In genomic region chr7:116946448-116946847, GRCm38 (mm10) we compare ENCODE assay signal across 19 mouse cellular contexts.
DNase-seq lines count a peak whose midpoint lies in the region; TF ChIP-seq lines count a peak whose summit lies in the region.
"Had no signal": no experiment of that assay in that cellular context is flagged by ENCODE, and none has a peak within 500 bp of the region (broad histone marks: within the 10 kb centered on the region; RNA-seq: fewer than 3 reads in every experiment).

No protein-coding gene starts in this region.

- H3K27ac ChIP-seq in left cerebral cortex, adult 2 months: no peak overlapping the region
- no peak overlapping the region for H3K27ac ChIP-seq in MEL (ENCODE audit: control insufficient read depth, low read depth, low read length)
- H3K27ac ChIP-seq: hindbrain, embryonic 14.5 days; intestine, embryonic 15.5 days; kidney, embryonic 15.5 days; midbrain, embryonic 15.5 days had no signal

- H3K4me1 ChIP-seq in MEL (ENCODE audit: control insufficient read depth in 1 of 2, insufficient read depth in 2 of 2, low read length in 2 of 2): no peaks in the 10 kb centered on the region
- H3K4me1 ChIP-seq: intestine, embryonic 15.5 days; kidney, embryonic 15.5 days; midbrain, embryonic 15.5 days had no signal

- no peaks in the 10 kb centered on the region for H3K9me3 ChIP-seq in MEL (replicated peaks; ENCODE audit: insufficient read depth, low read length)
- H3K9me3 ChIP-seq: intestine, embryonic 15.5 days; kidney, embryonic 15.5 days; midbrain, embryonic 15.5 days had no signal

- intact Hi-C loops in heart, postnatal 25 days (cut with DNase I): no loop called here
- intact Hi-C loops in left cerebral cortex, adult 2 months (cut with DNase I): no loop called here

- peak; percentile 9 for DNase-seq in heart, adult 11 months
- DNase-seq in heart, postnatal 25 days (ENCODE audit: low spot score): no peak
- no peak for DNase-seq in left cerebral cortex, adult 2 months (ENCODE audit: extremely low spot score in 1 of 2, low spot score in 2 of 2)
- no peak for DNase-seq in left cerebral cortex, adult 9 months (ENCODE audit: low spot score in 2 of 2)
- DNase-seq in 416B (ENCODE audit: low read depth) (peak; percentile 23), MEL (ENCODE audit: low read depth, low spot score) (peak; percentile 3)
- no peak for DNase-seq in urinary bladder, postnatal 10 days (ENCODE audit: low spot score)
- DNase-seq in adrenal gland, postnatal 14 days: no peak
- DNase-seq: cerebellum, adult 2 months; gastrocnemius, postnatal 25 days; heart, postnatal 4 days; lung, adult 18-20 months; lung, postnatal 36 days; thymus, postnatal 14 days had no signal

- no peak for TF ChIP-seq POLR2A in MEL (IDR thresholded peaks at IDR 0.05; ENCODE audit: control insufficient read depth in 1 of 2, insufficient read depth in 1 of 2, low read depth in 1 of 2, low read length in 2 of 2, poor library complexity in 1 of 2)

- H3K4me3 ChIP-seq in left cerebral cortex, adult 2 months: no peak overlapping the region
- no peak overlapping the region for H3K4me3 ChIP-seq in MEL (ENCODE audit: control insufficient read depth in 1 of 2, insufficient read depth in 1 of 2, low read depth in 2 of 2, low read length in 2 of 2)
- H3K4me3 ChIP-seq: intestine, embryonic 15.5 days; kidney, embryonic 15.5 days; midbrain, embryonic 15.5 days; myocyte had no signal

- TF ChIP-seq EP300 in MEL (IDR thresholded peaks at IDR 0.05; ENCODE audit: low read depth in 1 of 2, low read length in 2 of 2): no peak

- H3K36me3 ChIP-seq in MEL (ENCODE audit: control insufficient read depth in 1 of 2, insufficient read depth in 2 of 2, low read length in 2 of 2): no peaks in the 10 kb centered on the region
- H3K36me3 ChIP-seq: intestine, embryonic 15.5 days; kidney, embryonic 15.5 days; midbrain, embryonic 15.5 days had no signal

- no peaks in the 10 kb centered on the region for H3K79me2 ChIP-seq in MEL (ENCODE audit: control insufficient read depth, insufficient read depth, low read length, poor library complexity)

- no peaks in the 10 kb centered on the region for H3K27me3 ChIP-seq in MEL (ENCODE audit: control insufficient read depth in 1 of 2, insufficient read depth in 2 of 2, low read length in 2 of 2)
- H3K27me3 ChIP-seq: intestine, embryonic 15.5 days; kidney, embryonic 15.5 days; midbrain, embryonic 15.5 days had no signal

- TF ChIP-seq RAD21 in MEL (IDR thresholded peaks at IDR 0.05; ENCODE audit: low read depth, low read length): peak; percentile 22

- no peak overlapping the region for H3K9ac ChIP-seq in MEL (ENCODE audit: control insufficient read depth, low read depth, low read length, poor library complexity, severe bottlenecking)
- H3K9ac ChIP-seq: hindbrain, embryonic 14.5 days; intestine, embryonic 15.5 days; kidney, embryonic 15.5 days; midbrain, embryonic 15.5 days had no signal

- peak; percentile 41 for TF ChIP-seq CTCF in left cerebral cortex, adult 2 months (IDR thresholded peaks at IDR 0.05)
- peak in 2 of 3 experiments; percentile 13 to 29; a peak in 2 of 6 replicates for TF ChIP-seq CTCF in MEL (IDR thresholded peaks at IDR 0.05 in 2 of 3, conservative IDR thresholded peaks at IDR 0.05 in 1 of 3; ENCODE audit: control insufficient read depth in 1 of 3, insufficient read depth in 1 of 3, low read depth in 2 of 3, low read length in 3 of 3, poor library complexity in 1 of 3, severe bottlenecking in 1 of 3)

TF ChIP-seq in MEL, 35 proteins besides CTCF, POLR2A, EP300 and RAD21:
- TF ChIP-seq E2F4 (IDR thresholded peaks at IDR 0.05; ENCODE audit: borderline replicate concordance, low read depth, low read length): no peak
- no peak for TF ChIP-seq NRF1 (IDR thresholded peaks at IDR 0.05; ENCODE audit: insufficient read depth, low read depth, low read length, poor library complexity, severe bottlenecking)
- no peak for TF ChIP-seq ZKSCAN1 (IDR thresholded peaks at IDR 0.05; ENCODE audit: low read depth, low read length)
- no peak for TF ChIP-seq ETS1 (IDR thresholded peaks at IDR 0.05; ENCODE audit: low read depth, low read length)
- TF ChIP-seq RCOR1 (IDR thresholded peaks at IDR 0.05; ENCODE audit: low read depth, low read length): no peak
- no peak for TF ChIP-seq MYC (IDR thresholded peaks at IDR 0.05; ENCODE audit: low read depth, low read length)
- TF ChIP-seq JUND (IDR thresholded peaks at IDR 0.05; ENCODE audit: low read depth, low read length): no peak
- no peak for TF ChIP-seq UBTF (IDR thresholded peaks at IDR 0.05; ENCODE audit: borderline replicate concordance, insufficient read depth, low read depth, low read length)
- TF ChIP-seq POLR2AphosphoS2 (IDR thresholded peaks at IDR 0.05; ENCODE audit: low read length): no peak

Comparison
In these comparisons a context has a peak if more than half of its experiments do, and no peak if none do; other contexts are left out.
1. DNase-seq: peak in heart, adult 11 months (single experiment), 416B (single experiment) and MEL (single experiment); none in heart, postnatal 25 days (single experiment), left cerebral cortex, adult 2 months (0 of 2), left cerebral cortex, adult 9 months (0 of 2), urinary bladder, postnatal 10 days (single experiment) and adrenal gland, postnatal 14 days (single experiment).